Mouse (Mus musculus) intestine, embryonic 15.5 days (tissue): ENCODE results near the gene Pla2g15. TPM values are rescaled to one million over a fixed set of nuclear protein-coding genes. Genes with fewer than 3 reads are reported as not detected.

Source experiments
- ATAC-seq: fragments of 200-750 bp; cut with Nextera tagmentation; 2 replicates; pipeline ENCODE4 v1.8.0; 2017; ENCODE audit warnings: moderate TSS enrichment, moderate library complexity
- H3K27ac ChIP-seq: fragments of 300-500 bp; sonication (generic); 2 replicates; pipeline ENCODE4 v1.5.1; 2015; ENCODE audit warnings: mild to moderate bottlenecking, inconsistent platforms
- H3K27me3 ChIP-seq: fragments of 300-500 bp; sonication (generic); replicated peaks from 2 replicates; pipeline ENCODE4 v1.6.1; 2015; ENCODE audit warnings: inconsistent platforms
- H3K36me3 ChIP-seq: fragments of 300-500 bp; sonication (generic); 2 replicates; pipeline ENCODE4 v1.6.1; 2015; ENCODE audit warnings: inconsistent platforms
- H3K4me1 ChIP-seq: fragments of 300-500 bp; sonication (generic); replicated peaks from 2 replicates; pipeline ENCODE4 v1.6.1; 2015; ENCODE audit warnings: inconsistent platforms
- H3K4me2 ChIP-seq: fragments of 300-500 bp; sonication (generic); replicated peaks from 2 replicates; pipeline ENCODE4 v1.6.1; 2015; ENCODE audit warnings: mild to moderate bottlenecking, inconsistent platforms
- H3K4me3 ChIP-seq: fragments of 300-500 bp; sonication (generic); replicated peaks from 2 replicates; pipeline ENCODE4 v1.5.1; 2015; ENCODE audit warnings: inconsistent platforms
- H3K9ac ChIP-seq: fragments of 300-500 bp; sonication (generic); 2 replicates; pipeline ENCODE4 v1.6.1; 2015; ENCODE audit warnings: inconsistent platforms
- H3K9me3 ChIP-seq: fragments of 300-500 bp; sonication (generic); 2 replicates; pipeline ENCODE4 v1.6.1; 2016; ENCODE audit warnings: inconsistent platforms
- WGBS: fragments of 180-500 bp; shearing (Covaris S2); methylation state at CpG from one replicate; pipeline ENCODE4 v1.1.7; 2015; 5-methylcytosine and 5-hydroxymethylcytosine counted together
- polyA plus RNA-seq: library from polyadenylated mRNA; unstranded; fragments of >200 nt; fragmentation: Nextera tagmentation; extraction: Ambion mirVana; gene quantifications from 2 replicates; pipeline ENCODE4 v1.2.1, GENCODE M21; 2015

The Pla2g15 gene
- polyA plus RNA-seq, 1 experiment from 2014 or later: 10.2 TPM

DNA sequence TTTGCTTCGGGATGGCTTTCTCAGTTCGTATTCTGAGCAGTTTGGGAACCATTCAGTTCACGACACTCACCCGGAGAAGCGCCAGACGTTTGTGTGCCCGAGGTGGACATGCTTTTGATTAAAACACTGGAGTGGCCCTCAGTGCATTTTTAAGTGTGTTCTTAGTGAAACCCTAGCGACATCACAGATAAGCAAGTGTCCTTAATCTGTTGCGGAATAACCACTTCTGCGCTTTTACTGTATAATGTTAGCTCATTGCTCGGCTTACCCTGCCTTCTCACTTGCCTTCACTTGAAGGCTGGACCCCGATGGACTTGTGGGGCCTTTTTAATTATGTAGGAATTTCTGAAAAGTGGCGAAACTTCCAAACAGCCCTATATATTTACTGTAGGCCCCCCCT, 61.2 kb downstream of the Pla2g15 start:
- Histone ChIP-seq H3K9ac (peak overlapping the region; percentile 93), H3K4me1 (peaks cover 5% of the 10 kb centered on the region), H3K4me3 (peak overlapping the region; percentile 91), H3K4me2 (peak overlapping the region; percentile 64), H3K27ac (peak overlapping the region; percentile 95), H3K27me3 (no peaks in the 10 kb centered on the region), H3K36me3 (peaks cover 16% of the 10 kb centered on the region), H3K9me3 (no peaks in the 10 kb centered on the region)
- WGBS: 3% methylated on average over 13 of the region's 13 CpGs
- no peak; the same call in 1 of the 2 replicates for ATAC-seq

DNA sequence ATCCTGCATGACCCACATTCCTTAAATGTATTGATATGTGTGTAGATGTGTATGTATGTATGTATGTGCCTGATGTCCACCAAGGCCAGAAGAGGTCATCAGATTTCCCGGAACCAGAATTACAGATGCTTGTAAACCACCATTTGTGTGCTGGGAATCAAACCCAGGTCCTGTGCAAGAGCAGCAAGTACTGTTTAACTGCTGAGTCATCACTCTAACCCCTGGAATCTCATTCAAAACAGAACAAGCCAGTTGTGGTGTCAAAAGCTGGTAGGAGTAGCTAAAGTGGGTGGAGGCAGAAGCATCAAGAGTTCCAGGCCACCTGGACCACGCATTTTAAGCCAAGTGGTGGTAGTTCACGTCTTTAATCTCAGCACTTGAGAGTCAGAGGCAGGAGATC, 63.8 kb downstream of the Pla2g15 start:
- no peaks in the 10 kb centered on the region for H3K27me3 ChIP-seq
- H3K36me3 ChIP-seq: peaks cover 13% of the 10 kb centered on the region
- peaks cover 5% of the 10 kb centered on the region for H3K4me1 ChIP-seq
- no peak overlapping the region for H3K27ac ChIP-seq
- ATAC-seq: no peak
- H3K9ac ChIP-seq: no peak overlapping the region
- H3K4me3 ChIP-seq: no peak overlapping the region
- 94% methylated on average over 3 of the region's 3 CpGs for WGBS
- no peaks in the 10 kb centered on the region for H3K9me3 ChIP-seq
- no peak overlapping the region for H3K4me2 ChIP-seq

Other genes starting within 250 kb of the Pla2g15 start
- gene Pskh1, start 250.0 kb upstream of the Pla2g15 start, polyA plus RNA-seq: 26.0 and 28.9 TPM in 2 replicates
- gene Ctrl, start 216.5 kb upstream of the Pla2g15 start, polyA plus RNA-seq: 0.82 and 3.2 TPM in 2 replicates
- gene Psmb10, start 212.0 kb upstream of the Pla2g15 start, polyA plus RNA-seq: 76.6 and 99.7 TPM in 2 replicates
- 2.1 and 2.3 TPM in 2 replicates for gene Lcat, start 207.0 kb upstream of the Pla2g15 start, polyA plus RNA-seq
- gene Slc12a4, start 184.3 kb upstream of the Pla2g15 start, polyA plus RNA-seq: 23.9 and 24.0 TPM in 2 replicates
- not detected in 2 replicates for gene Dpep3, start 171.0 kb upstream of the Pla2g15 start, polyA plus RNA-seq
- 16.2 and 17.5 TPM in 2 replicates for gene Dus2, start 159.1 kb upstream of the Pla2g15 start, polyA plus RNA-seq
- not detected in 2 replicates for gene Dpep2nb, start 144.4 kb upstream of the Pla2g15 start, polyA plus RNA-seq
- 14.2 and 15.5 TPM in 2 replicates for gene Ddx28, start 138.5 kb upstream of the Pla2g15 start, polyA plus RNA-seq
- gene Nfatc3, start 91.6 kb upstream of the Pla2g15 start, polyA plus RNA-seq: 6.0 and 6.2 TPM in 2 replicates
- 30.2 and 32.7 TPM in 2 replicates for gene Esrp2, start 13.4 kb upstream of the Pla2g15 start, polyA plus RNA-seq
- gene Slc7a6, start 18.5 kb downstream of the Pla2g15 start, polyA plus RNA-seq: 34.4 and 37.9 TPM in 2 replicates
- 34.0 and 34.3 TPM in 2 replicates for gene Slc7a6os, start 60.5 kb downstream of the Pla2g15 start, polyA plus RNA-seq
- 47.3 and 49.0 TPM in 2 replicates for gene Prmt7, start 60.5 kb downstream of the Pla2g15 start, polyA plus RNA-seq
- gene Smpd3, start 187.6 kb downstream of the Pla2g15 start, polyA plus RNA-seq: 21.8 and 22.3 TPM in 2 replicates